Mouse (Mus musculus) fibroblast of lung, adult 2 months (primary cell): Measurements from ENCODE around the gene Skint8.
"Not testable (repeated sequence)": the region's sequence is repeated elsewhere in the genome, so short reads cannot be mapped to it uniquely, and the experiment has no call there.

Source experiments
- DNase-seq: peaks from one replicate; pipeline ENCODE4 v3.0.0-alpha.2; 2011; ENCODE audit warnings: low read depth

The Skint8 gene

DNA sequence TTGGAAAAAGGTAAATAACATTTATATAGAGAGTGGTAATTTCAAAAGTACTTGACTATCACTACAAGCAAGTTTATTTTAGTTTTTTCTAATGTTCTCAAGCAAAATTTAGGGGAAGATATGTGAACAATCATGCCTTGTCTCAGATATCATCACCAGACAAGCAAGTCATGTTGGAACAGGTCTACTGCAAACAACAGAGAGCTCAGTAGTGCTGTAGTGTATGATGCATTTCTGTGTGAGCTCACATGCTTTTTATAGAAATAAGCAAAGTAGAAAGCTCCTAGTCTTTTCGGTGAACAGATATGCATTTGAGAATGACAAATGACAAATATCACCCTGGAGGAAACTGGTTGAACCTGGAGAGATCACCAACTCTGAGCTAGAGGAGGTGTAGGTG is at the start of gene Skint8:
Gene Skint8 (plus strand): TSS at position 301 of the 400 bp plus-strand sequence.
- no peak for DNase-seq

DNA sequence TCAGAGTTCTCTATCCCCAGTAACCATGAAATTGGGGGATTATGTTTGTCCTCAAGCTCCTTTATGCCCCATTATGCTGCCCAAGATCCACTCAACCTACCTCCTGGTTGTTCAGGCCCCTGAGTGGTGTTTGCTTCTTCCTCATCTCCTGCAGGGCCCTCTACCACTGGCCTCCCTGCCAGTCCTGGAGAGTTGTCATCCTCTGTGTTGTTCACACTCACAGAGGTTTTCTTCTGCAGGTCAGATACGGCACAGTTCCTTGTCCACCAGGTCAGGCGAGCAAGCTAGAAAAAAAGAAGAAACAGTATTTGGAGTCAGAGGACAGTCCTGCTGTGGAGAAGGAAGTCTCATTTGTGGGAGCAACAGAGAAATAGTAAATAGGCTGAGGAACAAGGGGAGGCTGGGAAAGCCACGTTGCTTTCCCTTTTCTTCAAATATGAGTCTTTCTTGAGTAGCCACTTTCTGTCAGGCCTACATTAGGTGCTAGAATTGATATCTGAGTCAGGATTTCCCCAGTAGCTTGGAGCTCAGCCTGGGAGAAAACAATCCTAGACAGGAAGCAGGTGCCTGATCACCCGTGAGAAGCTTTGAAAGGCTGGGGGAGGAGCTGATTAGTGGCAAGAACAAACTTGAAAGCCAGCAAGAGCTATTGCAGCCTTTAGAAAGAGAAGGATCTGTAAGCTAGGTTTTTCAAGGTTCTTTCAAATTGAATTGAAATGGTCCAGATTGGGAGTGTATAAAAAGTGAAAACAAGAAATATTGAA is 38.9 kb upstream of the Skint8 start:
- peak; percentile 11 for DNase-seq

DNA sequence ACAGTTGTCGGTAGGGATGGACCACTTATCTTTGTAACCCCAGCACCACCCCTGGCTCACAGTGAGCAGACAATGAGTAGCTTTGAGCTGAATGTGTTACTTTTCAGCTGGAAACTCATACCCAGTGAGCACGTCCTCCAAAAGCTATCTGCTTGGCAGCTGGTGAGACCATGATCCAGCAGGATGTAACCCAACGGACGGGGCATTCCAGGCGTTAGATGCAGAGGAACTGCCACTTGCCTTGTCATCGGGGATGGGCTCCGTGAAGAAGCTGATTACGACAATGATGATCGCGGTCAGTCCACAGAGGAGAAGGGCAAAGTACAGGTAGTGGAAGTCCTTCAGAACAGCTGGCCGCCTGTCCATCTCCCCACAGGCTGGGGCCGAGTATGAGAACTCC is 35.6 kb upstream of the Skint8 start:
- DNase-seq = no peak

DNA sequence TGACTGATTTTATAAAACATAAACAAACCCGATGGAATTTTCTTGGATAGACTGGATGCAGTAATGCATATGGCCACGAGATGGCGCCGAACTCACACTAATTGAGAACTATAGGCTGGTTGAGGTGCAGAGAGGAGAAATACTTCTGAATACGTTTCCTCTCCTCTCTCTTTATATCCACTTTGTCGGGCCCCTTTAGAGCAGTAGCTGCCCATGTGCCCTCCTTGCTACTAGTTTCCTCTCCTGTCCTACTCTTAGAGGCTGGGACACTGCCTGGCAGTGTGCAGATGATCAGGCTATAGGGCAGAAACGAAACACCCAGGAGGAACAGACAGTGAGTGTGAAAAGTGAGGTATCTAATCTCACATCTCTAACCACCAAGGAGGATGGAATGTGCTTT is 33.2 kb upstream of the Skint8 start:
- no peak for DNase-seq

DNA sequence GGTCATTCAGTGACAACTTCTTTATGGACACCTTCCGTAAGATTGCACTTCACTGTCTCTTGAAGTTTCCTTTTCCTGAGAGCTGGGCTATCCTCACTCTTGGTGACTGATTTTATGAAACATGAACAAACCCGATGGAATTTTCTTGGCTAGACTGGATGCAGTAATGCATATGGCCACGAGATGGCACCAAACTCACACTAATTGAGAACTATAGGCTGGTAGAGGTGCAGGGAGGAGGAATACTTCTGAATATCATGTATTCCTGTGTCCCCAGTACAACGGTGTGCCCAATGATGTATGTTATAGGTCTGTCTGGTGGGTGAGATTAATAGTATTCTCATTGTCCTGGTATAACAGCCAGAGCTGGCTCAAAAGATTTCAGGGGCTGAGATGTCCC is 32.6 kb upstream of the Skint8 start:
- no peak for DNase-seq

DNA sequence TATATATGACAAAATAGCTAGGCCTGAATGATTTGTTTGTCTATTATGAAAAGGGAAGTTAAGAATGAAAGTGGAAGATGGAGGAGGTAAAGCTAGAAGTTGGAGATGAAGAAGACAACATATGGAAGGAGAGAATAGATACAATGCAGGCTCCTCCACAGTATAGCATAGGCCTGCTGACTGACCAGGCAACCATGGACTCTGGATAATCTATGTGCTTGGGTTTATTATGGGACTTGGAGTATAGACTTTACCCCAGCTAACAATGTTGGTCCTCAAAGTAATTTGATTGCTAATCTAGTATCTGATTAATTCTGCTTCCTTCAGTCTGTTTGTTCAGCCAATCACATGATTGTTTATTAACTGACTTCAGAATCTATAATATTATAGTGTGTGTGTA is 27.1 kb upstream of the Skint8 start:
- DNase-seq = no peak

DNA sequence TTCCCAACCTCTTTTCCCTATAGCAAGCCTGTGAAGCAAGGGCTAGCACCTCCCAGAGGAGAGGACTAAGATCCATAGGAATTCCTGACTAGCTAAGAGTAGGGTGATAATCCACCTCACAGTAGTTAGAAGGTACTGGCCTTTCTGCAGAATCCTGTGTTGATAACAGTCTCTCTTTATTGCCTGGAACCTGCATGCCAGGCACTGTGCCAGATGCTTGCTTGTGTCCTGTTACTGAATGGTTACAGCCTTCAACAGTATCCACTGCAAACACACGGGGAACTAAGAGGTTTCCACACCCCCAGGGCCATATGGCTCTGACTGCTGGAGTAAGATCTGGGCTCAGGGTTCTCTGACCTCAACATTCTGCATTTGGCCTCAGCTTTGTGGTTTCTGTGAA is 21.4 kb upstream of the Skint8 start:
- DNase-seq = no peak

DNA sequence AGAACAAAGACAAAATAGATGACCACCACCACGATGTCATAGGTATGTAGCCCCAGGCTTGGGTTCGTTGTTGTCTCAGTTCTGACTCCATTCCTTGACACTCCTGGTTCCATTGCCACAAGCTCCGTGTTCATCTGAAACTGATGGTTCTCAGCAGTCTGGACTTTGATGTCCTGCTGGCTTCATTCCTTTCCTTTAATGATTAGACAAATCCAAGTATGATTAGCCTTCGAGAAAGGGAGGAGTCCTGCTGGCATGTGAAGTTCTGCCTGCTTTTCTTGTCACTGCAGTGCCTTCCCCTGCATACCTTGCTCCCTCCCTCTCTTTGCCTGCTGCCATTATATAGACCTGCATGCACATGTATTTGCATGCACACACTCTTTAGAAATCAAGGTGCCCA is 20.6 kb upstream of the Skint8 start:
- DNase-seq = no peak

DNA sequence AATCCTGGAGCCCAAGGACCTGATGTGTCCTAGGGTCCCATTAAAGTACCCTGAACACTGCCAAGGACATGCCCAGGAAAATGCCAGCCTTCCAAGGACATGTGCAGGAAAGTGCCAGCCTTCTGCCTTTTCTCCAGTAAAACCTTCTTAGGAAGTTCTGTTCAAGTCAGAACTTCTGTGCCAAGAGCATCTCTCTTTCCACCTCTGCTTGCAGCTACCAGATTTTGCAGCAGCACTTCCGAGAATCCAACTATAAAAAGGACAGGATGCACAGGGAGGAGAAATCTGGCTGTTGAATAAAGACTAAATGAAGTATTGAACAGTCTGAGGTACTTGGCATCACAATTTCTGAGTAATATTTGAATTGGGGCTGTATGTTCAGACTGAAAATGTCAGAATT is 18.7 kb upstream of the Skint8 start:
- not testable (repeated sequence) for DNase-seq

DNA sequence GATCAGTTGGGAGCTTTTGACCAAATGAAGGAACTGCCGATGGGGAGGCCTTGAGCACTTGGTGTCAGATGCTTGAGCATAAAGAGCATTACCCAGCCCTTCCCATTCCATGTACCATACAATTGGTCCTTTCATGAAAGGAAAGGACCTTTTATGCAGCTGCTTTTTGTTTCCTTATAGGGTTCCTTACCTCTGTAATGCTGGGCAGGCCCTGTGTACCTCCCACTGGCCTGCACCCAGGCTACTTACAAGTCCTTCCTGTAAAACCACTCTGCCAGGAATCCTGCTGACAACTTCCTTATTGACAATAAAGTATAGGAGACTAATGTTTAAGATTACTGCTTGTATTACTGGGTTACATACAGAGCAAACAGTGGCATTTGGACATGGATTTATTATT is 17.7 kb upstream of the Skint8 start:
- DNase-seq = no peak

DNA sequence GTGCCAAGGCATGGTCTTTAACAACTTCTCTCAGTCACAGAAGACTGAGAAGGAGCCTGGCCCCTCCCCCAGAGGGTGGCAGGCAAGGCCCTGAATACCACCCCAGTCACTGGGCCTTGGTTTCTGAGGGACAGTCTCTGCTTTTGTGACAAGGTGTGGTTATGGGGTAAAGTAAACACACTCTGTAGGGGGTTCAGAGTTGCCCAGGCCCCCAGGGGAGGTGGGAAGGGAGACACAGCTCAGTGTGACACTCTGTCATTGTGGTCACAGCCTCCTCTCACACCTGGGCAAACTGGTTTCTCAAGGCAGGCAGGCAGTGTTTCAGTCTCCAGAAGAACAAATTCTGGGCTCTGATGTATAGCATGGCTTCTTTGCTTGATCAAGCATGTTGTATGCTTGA is 16.4 kb upstream of the Skint8 start, which contains the start of gene Slc5a9:
Gene Slc5a9 (minus strand): TSS at position 144 of the 400 bp plus-strand sequence.
- DNase-seq = no peak

DNA sequence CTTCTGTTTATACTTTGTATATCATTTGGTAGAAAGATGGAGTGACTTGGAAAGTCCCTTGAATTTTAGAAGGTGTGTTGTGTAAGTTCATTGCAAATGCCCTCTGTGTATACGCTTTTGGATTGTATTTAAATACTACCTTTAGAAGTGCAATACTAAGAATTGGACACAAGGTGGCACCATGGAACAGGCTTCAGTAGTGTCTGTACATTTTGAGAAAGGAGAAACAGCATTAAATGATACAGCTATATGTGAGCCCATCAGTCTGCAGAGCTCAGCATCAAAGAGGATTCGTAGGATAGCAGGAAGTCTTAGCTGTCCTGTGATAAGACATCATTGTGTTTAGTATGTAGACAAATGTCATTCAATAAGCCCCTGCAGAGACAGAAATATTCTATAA is 11.3 kb upstream of the Skint8 start:
- no peak for DNase-seq

DNA sequence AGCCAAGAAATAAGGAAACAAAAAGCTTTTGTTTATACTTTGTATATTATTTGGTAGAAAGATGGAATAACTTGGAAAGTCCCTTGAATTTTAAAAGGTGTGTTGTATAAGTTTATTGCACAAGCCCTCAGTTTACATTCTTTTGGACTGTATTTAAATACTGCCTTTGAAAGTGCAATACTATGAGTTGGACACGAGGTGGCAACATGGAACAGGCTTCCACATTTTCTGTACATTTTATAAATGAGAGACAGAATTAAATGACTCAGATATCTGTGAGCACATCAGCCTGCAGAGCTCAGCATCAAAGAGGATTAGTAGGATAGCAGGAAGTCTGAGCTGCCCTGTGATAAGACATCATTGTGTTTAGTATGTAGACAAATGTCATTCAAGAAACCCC is 42.1 kb downstream of the Skint8 start:
- no peak for DNase-seq

DNA sequence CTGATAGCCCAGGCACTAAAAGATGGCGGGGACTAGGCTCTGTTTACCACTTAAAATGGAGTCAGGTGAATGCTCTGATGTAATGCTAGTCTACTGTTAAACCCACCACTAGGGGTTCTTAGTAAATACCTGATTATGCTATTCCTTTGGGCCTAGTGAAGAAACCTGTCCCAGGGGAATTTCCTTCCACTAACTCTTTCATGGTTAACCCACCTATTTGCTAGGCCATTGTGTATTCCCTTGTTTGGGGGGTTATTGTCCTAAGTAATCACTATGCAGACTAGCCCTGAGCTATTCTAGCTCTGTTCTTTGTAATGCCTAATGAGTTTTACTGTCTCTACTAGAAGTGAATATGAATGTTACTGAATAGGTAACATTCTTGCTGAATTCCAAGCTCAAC is 44.0 kb downstream of the Skint8 start:
- not testable (repeated sequence) for DNase-seq

DNA sequence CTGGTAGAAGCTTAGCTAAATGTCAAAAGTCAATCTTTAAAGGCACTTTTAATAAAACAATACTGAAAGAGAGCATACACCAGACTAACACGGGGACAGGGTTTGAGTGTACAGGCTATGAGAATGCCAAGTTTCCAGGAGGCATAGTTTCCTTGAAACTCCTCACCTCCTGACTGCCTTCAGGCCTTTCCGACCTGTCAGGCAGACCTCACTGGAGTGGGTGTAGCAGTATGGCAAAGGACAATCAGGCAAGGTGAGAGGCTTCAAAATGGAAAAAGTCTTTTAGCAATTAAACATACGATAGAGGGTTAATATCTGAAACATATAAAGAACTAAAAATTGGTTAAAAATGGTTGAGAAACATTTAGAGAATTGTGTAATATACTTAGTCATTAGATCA is 44.5 kb downstream of the Skint8 start:
- DNase-seq = no peak

DNA sequence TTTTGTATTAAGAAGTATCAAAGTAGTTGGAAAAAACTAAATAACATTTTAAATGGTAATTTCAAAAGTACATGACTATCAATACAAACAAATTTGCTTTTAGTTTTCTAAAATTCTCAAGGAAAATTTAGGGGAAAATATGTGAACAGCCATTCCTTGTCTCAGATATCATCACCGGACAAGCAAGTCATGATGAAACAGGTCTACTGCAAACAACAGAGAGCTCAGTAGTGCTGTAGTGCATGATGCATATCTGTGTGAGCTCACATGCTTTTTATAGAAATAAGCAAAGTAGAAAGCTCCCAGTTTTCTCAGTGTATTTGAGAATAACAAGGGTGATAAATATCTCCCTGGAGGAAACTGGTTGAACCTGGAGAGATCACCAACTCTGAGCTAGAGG is 53.4 kb downstream of the Skint8 start, which contains the start of gene Skint7:
Gene Skint7 (plus strand): TSS at position 301 of the 400 bp plus-strand sequence.
- DNase-seq = no peak
